Mouse (Mus musculus) midbrain, embryonic 12.5 days (tissue): ENCODE data around the gene Mettl24. TPM values are rescaled to one million over a fixed set of nuclear protein-coding genes. Genes with fewer than 3 reads are reported as not detected.

Experiments used
- ATAC-seq: fragments of 200-750 bp; cut with Nextera tagmentation; 2 replicates; pipeline ENCODE4 v1.8.0; 2017; ENCODE audit warnings: low read depth, moderate TSS enrichment, moderate library complexity; ENCODE audit not compliant: low FRiP score
- H3K27ac ChIP-seq: fragments of 300-500 bp; sonication (generic); replicated peaks from 2 replicates; pipeline ENCODE4 v1.5.1; 2016; ENCODE audit warnings: mild to moderate bottlenecking
- H3K27me3 ChIP-seq: fragments of 300-500 bp; sonication (generic); 2 replicates; pipeline ENCODE4 v1.6.1; 2016; ENCODE audit warnings: mild to moderate bottlenecking
- H3K36me3 ChIP-seq: fragments of 300-500 bp; sonication (generic); 2 replicates; pipeline ENCODE4 v1.6.1; 2016
- H3K4me1 ChIP-seq: fragments of 300-500 bp; sonication (generic); 2 replicates; pipeline ENCODE4 v1.6.1; 2016
- H3K4me2 ChIP-seq: fragments of 300-500 bp; sonication (generic); replicated peaks from 2 replicates; pipeline ENCODE4 v1.6.1; 2016; ENCODE audit warnings: mild to moderate bottlenecking, moderate library complexity
- H3K4me3 ChIP-seq: fragments of 300-500 bp; sonication (generic); 2 replicates; pipeline ENCODE4 v1.5.1; 2016; ENCODE audit warnings: mild to moderate bottlenecking
- H3K9ac ChIP-seq: fragments of 300-500 bp; sonication (generic); replicated peaks from 2 replicates; pipeline ENCODE4 v1.6.1; 2016; ENCODE audit warnings: mild to moderate bottlenecking, moderate library complexity
- H3K9me3 ChIP-seq: fragments of 300-500 bp; sonication (generic); 2 replicates; pipeline ENCODE4 v1.6.1; 2016; ENCODE audit warnings: mild to moderate bottlenecking
- WGBS: fragments of 180-500 bp; shearing (Covaris S2); methylation state at CpG from one replicate; pipeline ENCODE4 v1.1.7; 2016; 5-methylcytosine and 5-hydroxymethylcytosine counted together
- polyA plus RNA-seq: library from polyadenylated mRNA; unstranded; fragments of >200 nt; fragmentation: Nextera tagmentation; extraction: Ambion mirVana; gene quantifications from 2 replicates; pipeline ENCODE4 v1.2.1, GENCODE M21; 2016

Gene Mettl24
- polyA plus RNA-seq, 1 experiment from 2014 or later = 0.91 TPM

DNA sequence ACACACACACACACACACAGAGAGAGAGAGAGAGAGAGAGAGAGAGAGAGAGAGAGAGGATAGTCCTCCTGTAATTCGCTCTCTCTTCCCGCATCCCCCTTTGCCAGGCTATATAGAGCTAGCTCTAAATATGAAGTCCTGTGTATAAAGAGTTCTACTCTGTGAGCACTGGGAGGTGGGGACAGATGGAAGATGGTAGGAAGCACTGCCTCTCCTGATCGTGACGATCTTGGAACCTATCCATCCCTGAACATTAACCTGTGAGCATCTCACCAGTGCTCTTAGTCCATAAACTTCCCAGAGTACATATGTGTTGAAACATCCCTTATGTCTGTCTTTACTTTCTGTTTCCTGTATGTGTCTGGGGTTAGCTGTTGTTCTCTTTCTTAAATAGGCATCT is 3.9 kb downstream of the Mettl24 start:
- Histone ChIP-seq H3K4me1 (peaks cover 13% of the 10 kb centered on the region; the same call in 1 of the 2 replicates), H3K4me2 (no peak overlapping the region), H3K27ac (no peak overlapping the region), H3K27me3 (peaks cover 5% of the 10 kb centered on the region; the same call in 1 of the 2 replicates), H3K9me3 (0 out of 2 replicates have a peak, but pooled peaks cover 3% of the 10 kb centered on the region), H3K36me3 (no peaks in the 10 kb centered on the region), H3K4me3 (no peak overlapping the region), H3K9ac (no peak overlapping the region)
- ATAC-seq = no peak
- 93% methylated on average over 4 of the region's 4 CpGs for WGBS

DNA sequence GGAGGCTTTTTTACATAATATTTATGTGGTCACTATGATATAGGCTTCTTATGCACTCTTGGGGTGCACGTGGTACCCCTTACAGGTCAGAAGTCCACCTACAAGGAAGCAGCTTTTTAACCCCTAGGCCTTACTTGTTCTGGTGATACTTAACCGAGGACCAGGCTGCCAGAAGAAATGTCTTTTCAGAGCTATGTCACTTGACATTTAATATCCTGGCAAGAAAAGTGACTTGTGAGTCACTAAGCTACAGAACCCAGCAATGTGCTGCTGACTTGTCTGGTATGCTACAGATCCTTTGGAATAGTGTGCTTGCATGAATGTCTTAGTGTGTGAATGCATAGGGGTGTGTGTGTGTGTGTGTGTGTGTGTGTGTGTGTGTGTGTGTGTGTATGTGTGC is 4.3 kb downstream of the Mettl24 start:
- no peak for ATAC-seq
- Histone ChIP-seq H3K4me3 (no peak overlapping the region), H3K36me3 (no peaks in the 10 kb centered on the region), H3K27me3 (0 out of 2 replicates have a peak, but pooled peaks cover 5% of the 10 kb centered on the region), H3K4me2 (no peak overlapping the region), H3K9me3 (0 out of 2 replicates have a peak, but pooled peaks cover 3% of the 10 kb centered on the region), H3K9ac (no peak overlapping the region), H3K27ac (no peak overlapping the region), H3K4me1 (peaks cover 12% of the 10 kb centered on the region; the same call in 1 of the 2 replicates)
- WGBS = 69% methylated on average over 2 of the region's 2 CpGs

DNA sequence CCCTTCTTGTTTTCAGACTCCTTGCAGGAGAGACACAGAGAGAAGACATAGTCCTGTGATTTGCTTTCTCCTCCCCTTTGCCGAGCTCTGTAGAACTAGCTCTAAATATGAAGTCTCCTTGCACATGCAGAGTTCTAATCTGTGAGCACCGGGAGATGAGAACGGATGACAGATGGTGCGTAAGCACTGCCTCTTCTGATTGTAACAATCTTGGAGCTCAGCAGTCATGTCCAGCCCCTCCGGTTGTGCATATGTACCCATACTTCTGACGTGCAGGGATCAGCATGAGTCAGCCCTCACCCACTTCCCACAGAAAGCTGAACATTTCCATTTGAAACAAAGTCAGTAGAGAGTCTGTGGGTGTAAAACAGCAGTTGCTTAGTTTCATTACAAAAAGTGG is 5.2 kb downstream of the Mettl24 start:
- WGBS = 83% methylated on average over 6 of the region's 6 CpGs
- Histone ChIP-seq H3K4me1 (peaks cover 4% of the 10 kb centered on the region; the same call in 1 of the 2 replicates), H3K9ac (no peak overlapping the region), H3K9me3 (0 out of 2 replicates have a peak, but pooled peaks cover 3% of the 10 kb centered on the region), H3K27me3 (0 out of 2 replicates have a peak, but pooled peaks cover under 1% of the 10 kb centered on the region), H3K36me3 (no peaks in the 10 kb centered on the region), H3K27ac (0 out of 2 replicates have a peak overlapping the region, but pooled peaks have one; percentile 10), H3K4me2 (no peak overlapping the region), H3K4me3 (no peak overlapping the region)
- ATAC-seq = no peak

DNA sequence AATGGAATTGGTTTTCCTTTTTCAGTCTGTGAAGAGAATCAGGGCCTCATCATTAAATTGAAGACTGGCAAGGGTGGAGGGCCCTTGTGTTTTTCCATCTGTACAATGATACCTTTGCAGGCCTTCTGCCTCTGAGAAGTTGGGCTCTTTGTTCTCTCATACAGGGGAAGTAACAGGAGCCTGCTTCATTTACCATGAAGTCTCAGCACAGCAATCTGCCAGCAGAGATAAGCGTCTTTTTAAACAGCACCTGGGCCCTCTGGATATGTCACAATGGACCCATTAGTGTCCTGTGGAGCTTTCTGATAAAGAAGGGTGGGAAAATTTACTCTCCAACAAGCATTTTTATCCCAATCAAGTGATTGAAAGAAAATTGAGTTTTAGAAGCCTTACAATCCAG is 5.8 kb downstream of the Mettl24 start:
- H3K9me3 ChIP-seq = 0 out of 2 replicates have a peak, but pooled peaks cover 3% of the 10 kb centered on the region
- no peak overlapping the region for H3K4me2 ChIP-seq
- 0 out of 2 replicates have a peak overlapping the region, but pooled peaks have one; percentile 10 for H3K27ac ChIP-seq
- H3K9ac ChIP-seq = no peak overlapping the region
- no peaks in the 10 kb centered on the region; the same call in 1 of the 2 replicates for H3K4me1 ChIP-seq
- 50% methylated on average over 1 of the region's 1 CpGs for WGBS
- H3K4me3 ChIP-seq = no peak overlapping the region
- no peak for ATAC-seq
- no peaks in the 10 kb centered on the region for H3K36me3 ChIP-seq
- no peaks in the 10 kb centered on the region for H3K27me3 ChIP-seq

DNA sequence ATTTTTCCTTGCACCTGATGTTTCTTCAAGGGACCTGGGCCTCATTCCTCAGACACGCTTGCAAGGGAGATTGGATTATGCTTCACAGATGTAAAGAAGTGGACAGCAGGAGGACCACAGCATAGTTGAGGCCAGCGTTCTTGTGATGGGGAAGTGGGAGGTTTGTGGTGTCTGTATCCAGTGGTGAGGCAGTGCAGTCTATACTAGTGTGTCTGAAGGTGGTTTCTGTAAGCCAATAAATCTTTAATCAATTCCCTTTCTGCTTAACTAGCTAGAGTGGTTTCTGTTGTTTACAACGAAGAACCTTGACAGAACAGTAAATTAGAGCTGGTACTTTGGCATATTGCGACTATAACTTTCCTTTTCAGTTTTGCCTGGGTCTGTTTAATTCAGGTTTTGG is 15.6 kb downstream of the Mettl24 start:
- Histone ChIP-seq H3K27ac (no peak overlapping the region), H3K9me3 (no peaks in the 10 kb centered on the region; the same call in 1 of the 2 replicates), H3K4me2 (no peak overlapping the region), H3K36me3 (no peaks in the 10 kb centered on the region), H3K4me3 (no peak overlapping the region), H3K27me3 (no peaks in the 10 kb centered on the region), H3K9ac (no peak overlapping the region), H3K4me1 (no peaks in the 10 kb centered on the region)
- ATAC-seq = no peak
- WGBS = 74% methylated on average over 4 of the region's 4 CpGs

DNA sequence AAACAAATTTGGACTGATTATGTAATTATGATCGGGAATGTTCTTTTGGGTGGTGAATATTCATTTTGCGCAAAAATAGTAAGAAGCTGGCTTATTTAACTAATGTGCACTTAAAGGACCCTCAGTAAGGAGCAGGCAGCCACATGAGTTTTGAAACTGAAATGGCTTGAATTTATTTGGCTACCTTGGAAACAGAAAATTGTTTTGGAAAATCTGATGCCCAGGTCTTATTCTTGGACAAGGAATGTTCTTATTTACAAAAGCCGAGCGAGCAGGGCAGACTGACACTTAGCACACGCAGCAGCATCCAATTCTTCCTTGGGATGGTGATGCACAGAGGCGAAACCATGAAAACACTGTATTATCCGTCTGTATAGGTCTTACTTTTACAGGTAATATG is 28.0 kb downstream of the Mettl24 start:
- no peaks in the 10 kb centered on the region; the same call in 1 of the 2 replicates for H3K4me1 ChIP-seq
- H3K4me3 ChIP-seq = no peak overlapping the region
- no peaks in the 10 kb centered on the region for H3K36me3 ChIP-seq
- H3K9me3 ChIP-seq = no peaks in the 10 kb centered on the region
- no peak for ATAC-seq
- H3K27me3 ChIP-seq = no peaks in the 10 kb centered on the region
- no peak overlapping the region for H3K27ac ChIP-seq
- H3K9ac ChIP-seq = no peak overlapping the region
- 89% methylated on average over 7 of the region's 7 CpGs for WGBS
- no peak overlapping the region for H3K4me2 ChIP-seq

DNA sequence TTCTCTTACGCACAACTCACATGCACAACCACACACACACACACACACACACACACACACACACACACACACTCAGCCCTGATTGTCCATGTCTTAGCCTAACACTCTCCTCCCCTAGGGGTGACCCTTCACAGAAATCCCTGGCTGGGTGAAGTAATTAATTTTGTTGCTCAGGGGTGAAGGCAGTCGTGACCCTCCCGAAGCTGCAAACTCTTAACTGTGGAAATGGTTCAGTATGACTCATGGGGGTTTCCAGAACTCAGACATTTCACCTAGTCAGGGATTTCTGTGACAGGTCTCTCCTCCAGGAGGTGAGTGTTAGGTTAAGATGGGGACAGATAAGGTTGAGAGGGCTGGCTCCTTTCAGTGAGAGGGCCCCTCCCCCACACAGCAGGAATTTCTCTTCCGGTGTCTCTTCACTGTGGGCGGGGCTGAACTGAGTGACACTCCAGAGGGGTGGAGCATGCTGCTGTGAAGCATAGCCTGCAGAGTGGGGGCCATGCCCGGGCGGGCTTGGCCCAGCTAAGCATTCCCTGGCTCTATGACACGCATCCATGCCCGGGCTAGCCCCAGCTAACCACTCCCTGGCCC is 30.0 kb downstream of the Mettl24 start:
- no peak overlapping the region for H3K27ac ChIP-seq
- WGBS = 34% methylated on average over 9 of the region's 9 CpGs
- no peaks in the 10 kb centered on the region for H3K36me3 ChIP-seq
- no peak overlapping the region for H3K9ac ChIP-seq
- no peaks in the 10 kb centered on the region; the same call in 1 of the 2 replicates for H3K4me1 ChIP-seq
- H3K27me3 ChIP-seq = no peaks in the 10 kb centered on the region
- no peaks in the 10 kb centered on the region for H3K9me3 ChIP-seq
- no peak overlapping the region for H3K4me3 ChIP-seq
- no peak overlapping the region for H3K4me2 ChIP-seq
- peak; percentile 66 for ATAC-seq

DNA sequence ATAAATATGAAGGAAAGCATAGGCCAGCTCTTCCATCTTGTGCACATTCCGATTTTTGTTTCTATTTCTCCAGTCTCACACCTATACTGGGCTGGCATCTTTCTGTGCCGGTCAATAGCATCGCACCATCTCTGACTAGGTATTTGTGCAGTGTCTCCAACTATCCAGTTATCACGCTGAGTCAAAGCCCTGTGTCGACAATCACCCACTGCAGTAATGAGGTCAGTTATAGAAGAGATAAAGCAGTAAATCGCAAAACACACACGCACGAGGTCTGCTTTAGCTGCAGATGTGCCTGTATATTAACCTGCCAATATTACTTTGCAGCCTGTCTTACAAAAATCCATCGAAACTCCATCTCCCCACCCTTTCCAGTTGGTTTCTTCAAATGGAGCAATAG is 30.7 kb downstream of the Mettl24 start:
- no peaks in the 10 kb centered on the region for H3K27me3 ChIP-seq
- no peaks in the 10 kb centered on the region for H3K36me3 ChIP-seq
- H3K4me2 ChIP-seq = no peak overlapping the region
- H3K27ac ChIP-seq = no peak overlapping the region
- ATAC-seq = no peak
- no peak overlapping the region for H3K4me3 ChIP-seq
- no peak overlapping the region for H3K9ac ChIP-seq
- 92% methylated on average over 9 of the region's 9 CpGs for WGBS
- no peaks in the 10 kb centered on the region; the same call in 1 of the 2 replicates for H3K4me1 ChIP-seq
- no peaks in the 10 kb centered on the region for H3K9me3 ChIP-seq

DNA sequence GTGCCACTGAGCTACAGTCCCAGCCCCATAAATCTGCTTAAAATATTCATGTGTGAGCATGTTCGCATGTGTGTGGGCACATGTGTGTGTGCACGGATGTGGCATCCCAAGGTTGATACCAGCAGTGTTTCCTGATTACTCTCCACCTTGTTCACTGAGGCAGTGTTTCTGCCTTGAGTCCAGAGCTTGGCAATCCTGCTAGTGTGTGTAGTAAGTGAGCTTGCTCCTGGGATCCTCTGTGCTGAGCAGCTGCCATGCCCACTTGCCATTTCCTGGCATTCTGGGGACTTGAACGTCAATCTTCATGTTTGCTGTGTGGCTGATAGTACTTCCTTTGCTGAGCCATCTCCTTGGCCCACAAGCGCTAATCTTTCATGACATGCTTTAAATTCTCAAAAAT is 32.1 kb downstream of the Mettl24 start:
- Histone ChIP-seq H3K9me3 (no peaks in the 10 kb centered on the region), H3K27me3 (no peaks in the 10 kb centered on the region), H3K9ac (no peak overlapping the region), H3K4me3 (no peak overlapping the region), H3K4me1 (no peaks in the 10 kb centered on the region; the same call in 1 of the 2 replicates), H3K27ac (no peak overlapping the region), H3K36me3 (no peaks in the 10 kb centered on the region), H3K4me2 (no peak overlapping the region)
- WGBS = 91% methylated on average over 4 of the region's 4 CpGs
- ATAC-seq = no peak

DNA sequence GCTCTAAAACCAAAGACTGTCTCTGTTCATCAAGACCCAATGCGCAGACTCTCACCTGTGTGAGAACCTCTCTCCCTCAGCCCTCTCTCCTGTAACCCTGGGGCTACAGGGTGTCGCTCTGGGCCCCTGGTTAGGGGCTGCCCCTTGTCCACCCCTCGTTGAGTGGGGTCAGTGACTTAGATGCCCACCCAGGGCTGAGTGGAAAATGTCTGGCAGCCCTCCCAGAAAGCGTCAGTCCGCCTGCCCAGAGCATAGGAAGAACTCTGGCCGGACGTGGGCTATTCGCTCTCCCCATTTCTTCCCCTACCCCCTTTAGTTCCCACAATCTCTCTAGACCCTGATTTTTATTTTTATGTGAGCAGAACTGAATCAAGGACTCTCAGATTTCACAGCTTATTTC is 33.2 kb downstream of the Mettl24 start:
- no peaks in the 10 kb centered on the region for H3K9me3 ChIP-seq
- no peaks in the 10 kb centered on the region for H3K27me3 ChIP-seq
- ATAC-seq = no peak
- no peak overlapping the region for H3K4me3 ChIP-seq
- no peak overlapping the region for H3K27ac ChIP-seq
- no peaks in the 10 kb centered on the region; the same call in 1 of the 2 replicates for H3K4me1 ChIP-seq
- H3K4me2 ChIP-seq = no peak overlapping the region
- H3K9ac ChIP-seq = no peak overlapping the region
- 83% methylated on average over 8 of the region's 8 CpGs for WGBS
- no peaks in the 10 kb centered on the region for H3K36me3 ChIP-seq

DNA sequence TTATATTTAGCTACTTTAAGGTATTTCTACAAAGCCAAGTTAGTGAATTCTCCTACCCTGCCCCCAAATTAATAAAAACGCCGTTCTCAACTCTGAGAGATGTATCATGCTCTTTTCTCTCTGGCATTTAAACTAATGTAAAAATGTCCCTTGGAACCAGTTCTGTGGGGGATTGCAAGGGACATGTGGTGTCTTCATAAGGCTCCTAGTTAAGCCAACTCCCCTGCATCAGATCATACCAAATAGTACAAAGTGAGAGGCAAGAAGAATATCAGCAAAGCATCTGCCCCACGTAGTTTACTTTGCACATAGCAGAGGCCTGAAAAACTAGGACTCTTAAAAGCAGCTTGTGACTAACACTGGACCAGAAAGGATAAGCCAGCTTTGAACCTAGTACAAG is 33.6 kb downstream of the Mettl24 start:
- H3K9ac ChIP-seq = no peak overlapping the region
- no peaks in the 10 kb centered on the region for H3K36me3 ChIP-seq
- H3K9me3 ChIP-seq = no peaks in the 10 kb centered on the region
- H3K4me3 ChIP-seq = no peak overlapping the region
- H3K4me2 ChIP-seq = no peak overlapping the region
- WGBS = 87% methylated on average over 3 of the region's 3 CpGs
- H3K27ac ChIP-seq = no peak overlapping the region
- ATAC-seq = no peak
- H3K4me1 ChIP-seq = no peaks in the 10 kb centered on the region; the same call in 1 of the 2 replicates
- H3K27me3 ChIP-seq = no peaks in the 10 kb centered on the region

DNA sequence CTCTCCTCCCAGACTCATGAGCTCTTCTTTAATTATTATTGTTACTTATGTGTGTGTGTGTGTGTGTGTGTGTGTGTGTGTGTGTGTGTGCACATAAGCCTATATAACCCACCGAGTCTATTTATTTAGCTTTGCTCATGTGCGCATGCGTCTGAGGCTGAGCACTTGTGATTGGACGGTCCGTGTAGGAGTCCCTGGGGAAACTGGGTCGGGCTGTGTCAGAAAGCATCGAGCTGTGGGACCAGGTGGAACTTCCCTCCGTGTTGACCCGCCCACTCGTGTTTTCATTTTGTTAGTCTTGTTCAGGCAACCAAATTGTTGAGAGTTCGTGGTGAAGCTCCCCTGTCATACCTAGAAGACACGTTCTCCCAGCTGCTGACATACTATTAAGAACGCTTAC is 35.3 kb downstream of the Mettl24 start:
- Histone ChIP-seq H3K36me3 (no peaks in the 10 kb centered on the region), H3K4me1 (no peaks in the 10 kb centered on the region; the same call in 1 of the 2 replicates), H3K27ac (no peak overlapping the region), H3K27me3 (no peaks in the 10 kb centered on the region), H3K4me2 (no peak overlapping the region), H3K9me3 (no peaks in the 10 kb centered on the region), H3K9ac (no peak overlapping the region), H3K4me3 (no peak overlapping the region)
- WGBS = 94% methylated on average over 13 of the region's 13 CpGs
- no peak for ATAC-seq
